Mouse (Mus musculus) testis, postnatal 10 days (tissue): ENCODE measurements around the gene Fam177a.
"Not testable (repeated sequence)": the region's sequence is repeated elsewhere in the genome, so short reads cannot be mapped to it uniquely, and the experiment has no call there.

Source experiments
- DNase-seq: peaks from one replicate; pipeline ENCODE4 v3.0.0; 2021; ENCODE audit warnings: low spot score

Fam177a gene

GRCm38 (mm10) chr12:55124242-55124641 is at the start of gene Fam177a:
Gene Fam177a, plus strand, starts transcription at chr12:55124469.
- DNase-seq = not testable (repeated sequence)

- peak; percentile 7 for DNase-seq
Measured at GRCm38 (mm10) chr12:55075296-55075695, 49.0 kb upstream of the Fam177a start.

- DNase-seq = peak; percentile 14
Measured at GRCm38 (mm10) chr12:55078706-55079105, 45.6 kb upstream of the Fam177a start.

- peak; percentile 98 for DNase-seq
Measured at GRCm38 (mm10) chr12:55079726-55080600, 44.3 kb upstream of the Fam177a start, which contains the start of the genes 2700097O09Rik and Srp54a. Gene 2700097O09Rik, minus strand, starts transcription at chr12:55080110. Gene Srp54a, plus strand, starts transcription at chr12:55080262.

- DNase-seq = not testable (repeated sequence)
Measured at GRCm38 (mm10) chr12:55080601-55080942, 43.7 kb upstream of the Fam177a start.

GRCm38 (mm10) chr12:55092127-55092526 is 32.1 kb upstream of the Fam177a start:
- DNase-seq = not testable (repeated sequence)

- DNase-seq = not testable (repeated sequence)
Measured at GRCm38 (mm10) chr12:55112616-55113015, 11.7 kb upstream of the Fam177a start.

- not testable (repeated sequence) for DNase-seq
Measured at GRCm38 (mm10) chr12:55124731-55125130, 462 bp downstream of the Fam177a start.

GRCm38 (mm10) chr12:55135540-55135939 is 11.3 kb downstream of the Fam177a start:
- DNase-seq = not testable (repeated sequence)

- not testable (repeated sequence) for DNase-seq
Measured at GRCm38 (mm10) chr12:55137859-55138258, 13.6 kb downstream of the Fam177a start.

GRCm38 (mm10) chr12:55154559-55155448 is 30.5 kb downstream of the Fam177a start, which contains the start of gene Srp54b:
Gene Srp54b, plus strand, starts transcription at chr12:55155104.
- DNase-seq = not testable (repeated sequence)

- DNase-seq = not testable (repeated sequence)
Measured at GRCm38 (mm10) chr12:55155449-55155783, 31.1 kb downstream of the Fam177a start.

GRCm38 (mm10) chr12:55167034-55167557 is 42.8 kb downstream of the Fam177a start:
- DNase-seq = not testable (repeated sequence)

- not testable (repeated sequence) for DNase-seq
Measured at GRCm38 (mm10) chr12:55187686-55188085, 63.4 kb downstream of the Fam177a start.

GRCm38 (mm10) chr12:55189127-55189526 is 64.9 kb downstream of the Fam177a start:
- not testable (repeated sequence) for DNase-seq
